Mouse (Mus musculus) megakaryocyte, adult 5-6 weeks (primary cell): Measurements from ENCODE around the gene Sbf1. TPM values are rescaled to one million over a fixed set of nuclear protein-coding genes. Genes with fewer than 3 reads are reported as not detected.
A peak's percentile ranks its signal among the peaks of the same experiment; 100 is the strongest.

Experiments used
- ATAC-seq: 2 replicates; pipeline ENCODE4 v1.8.0; 2016; ENCODE audit warnings: mild to moderate bottlenecking, inconsistent platforms; ENCODE audit not compliant: poor library complexity, severe bottlenecking
- total RNA-seq, 2 experiments: library from RNA; stranded (forward) in 1 of 2; stranded (reverse) in 1 of 2; fragments of 153-499, 151-499 nt in 1 of 2; fragments of 221-1000, 200-1000 nt in 1 of 2; gene quantifications; 2 replicates each; pipeline versions ENCODE4 v1.2.3 to v1.2.4; 2015 to 2017

The Sbf1 gene
- total RNA-seq (2015) (109 and 120 TPM in 2 replicates), total RNA-seq (2017) (40.6 and 53.5 TPM in 2 replicates)

GRCm38 (mm10) chr15:89315190-89315731 is at the start of gene Sbf1:
TSS of gene Sbf1 (minus strand) at chr15:89315311.
- peak; percentile 98 for ATAC-seq

GRCm38 (mm10) chr15:89363051-89363450 is 47.9 kb upstream of the Sbf1 start:
- ATAC-seq, result no peak

GRCm38 (mm10) chr15:89358784-89359183 is 43.7 kb upstream of the Sbf1 start:
- no peak for ATAC-seq

- peak; percentile 55 for ATAC-seq
Measured at GRCm38 (mm10) chr15:89356372-89356771, 41.3 kb upstream of the Sbf1 start.

- ATAC-seq, result peak; percentile 88
Measured at GRCm38 (mm10) chr15:89355241-89356187, 40.4 kb upstream of the Sbf1 start, which contains the start of the genes Lmf2 and Ncaph2. TSS of gene Lmf2 (minus strand) at chr15:89355659. TSS of gene Ncaph2 (plus strand) at chr15:89355719.

GRCm38 (mm10) chr15:89354455-89354854 is 39.3 kb upstream of the Sbf1 start:
- ATAC-seq, result no peak

GRCm38 (mm10) chr15:89353837-89354236 is 38.7 kb upstream of the Sbf1 start:
- ATAC-seq, result no peak

GRCm38 (mm10) chr15:89352795-89353194 is 37.7 kb upstream of the Sbf1 start:
- no peak for ATAC-seq

- no peak for ATAC-seq
Measured at GRCm38 (mm10) chr15:89352054-89352453, 36.9 kb upstream of the Sbf1 start.

GRCm38 (mm10) chr15:89351302-89351701 is 36.2 kb upstream of the Sbf1 start:
- no peak for ATAC-seq

- ATAC-seq, result no peak
Measured at GRCm38 (mm10) chr15:89350447-89350846, 35.3 kb upstream of the Sbf1 start.

GRCm38 (mm10) chr15:89343325-89343724 is 28.2 kb upstream of the Sbf1 start:
- no peak for ATAC-seq

- no peak for ATAC-seq
Measured at GRCm38 (mm10) chr15:89341678-89342077, 26.6 kb upstream of the Sbf1 start.

- ATAC-seq, result peak; percentile 43; the same call in 1 of the 2 replicates
Measured at GRCm38 (mm10) chr15:89340136-89340535, 25.0 kb upstream of the Sbf1 start.

GRCm38 (mm10) chr15:89339696-89340095 is 24.6 kb upstream of the Sbf1 start:
- peak; percentile 75 for ATAC-seq

GRCm38 (mm10) chr15:89336422-89336821 is 21.3 kb upstream of the Sbf1 start:
- no peak for ATAC-seq

GRCm38 (mm10) chr15:89334774-89335537 is 19.8 kb upstream of the Sbf1 start:
- ATAC-seq, result no peak

GRCm38 (mm10) chr15:89334271-89334670 is 19.2 kb upstream of the Sbf1 start, which contains the start of gene Miox:
TSS of gene Miox (plus strand) at chr15:89334398.
- ATAC-seq, result no peak

- no peak for ATAC-seq
Measured at GRCm38 (mm10) chr15:89326441-89326840, 11.3 kb upstream of the Sbf1 start.

- ATAC-seq, result no peak; the same call in 1 of the 2 replicates
Measured at GRCm38 (mm10) chr15:89323656-89324055, 8.5 kb upstream of the Sbf1 start.
